Mouse (Mus musculus) c-Kit-positive CD71-negative TER-119-negative erythroid progenitor cells, embryonic 14.5 days (primary cell): ENCODE data around the gene Pprc1.

Source experiments
- DNase-seq: peaks from one replicate; pipeline ENCODE4 v3.0.0-alpha.2; 2013; ENCODE audit warnings: low read depth

Pprc1 gene

GRCm38 (mm10) chr19:46119458-46119857 is 74.8 kb downstream of the Pprc1 start:
- DNase-seq, result no peak

- DNase-seq, result no peak
These were observed 76.2 kb downstream of the Pprc1 start for GRCm38 (mm10) chr19:46120872-46121271.
